Mouse (Mus musculus): ENCODE results near the gene Casp12. TPM values are rescaled to one million over a fixed set of nuclear protein-coding genes. Genes with fewer than 3 reads are reported as not detected.

Casp12 gene
- total RNA-seq, 1 experiment from 2014 or later = 25.7 TPM

DNA sequence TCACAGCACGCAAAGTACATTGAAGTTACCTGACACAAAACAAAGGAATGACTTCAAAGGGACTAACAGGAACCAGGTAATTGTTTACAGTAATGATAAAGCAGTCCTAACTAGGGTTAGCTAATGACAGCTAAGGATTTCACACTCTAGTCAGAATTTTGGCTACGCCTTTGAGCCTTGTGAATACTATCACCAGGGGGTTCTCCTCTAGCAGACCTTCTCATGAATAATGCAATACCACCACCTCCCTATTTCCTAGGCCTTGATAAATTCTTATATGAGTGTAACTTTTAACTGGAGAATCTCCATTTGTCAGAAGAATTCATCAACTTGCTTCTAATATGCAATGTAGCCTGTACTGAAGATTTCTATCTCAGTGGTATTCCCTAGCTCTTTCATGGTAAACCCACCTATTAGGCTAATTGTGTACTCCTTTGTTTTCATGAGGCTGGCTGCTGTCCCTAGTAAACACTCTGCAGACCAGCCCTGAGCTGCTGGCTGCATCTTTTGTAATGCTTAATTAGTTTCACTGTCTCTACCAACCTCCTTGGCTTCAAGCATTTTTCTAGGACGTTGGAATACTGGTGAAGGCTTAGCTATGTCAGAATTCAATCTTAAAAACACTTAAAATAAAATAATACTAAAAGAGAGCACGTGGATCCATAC is 67.3 kb downstream of the Casp12 start:
- ATAC-seq (replicated peaks in 1 of 2; ENCODE audit: insufficient read depth in 1 of 2, low FRiP score in 2 of 2, low TSS enrichment in 1 of 2, low read depth in 1 of 2, poor library complexity in 2 of 2, severe bottlenecking in 2 of 2) = no peak

DNA sequence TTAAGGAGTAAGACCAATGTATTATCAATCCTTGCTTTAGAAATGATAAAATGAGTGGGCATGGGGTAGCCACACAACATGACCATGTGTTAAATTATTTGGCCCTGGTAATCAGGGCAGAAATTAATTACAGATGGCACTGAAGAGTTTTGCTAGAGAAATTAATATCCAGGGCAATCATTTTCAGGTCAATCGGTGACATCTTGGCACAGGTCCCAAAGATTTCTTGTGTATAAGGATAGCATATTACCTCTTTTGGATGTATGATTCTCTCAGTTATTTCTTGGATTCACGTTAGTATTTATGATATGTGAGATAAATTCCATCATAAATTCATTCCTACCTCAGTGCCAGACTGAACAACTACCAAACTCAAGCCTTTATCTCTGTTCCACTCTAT is 72.6 kb downstream of the Casp12 start:
- no peak for ATAC-seq (replicated peaks in 1 of 2; ENCODE audit: insufficient read depth in 1 of 2, low FRiP score in 2 of 2, low TSS enrichment in 1 of 2, low read depth in 1 of 2, poor library complexity in 2 of 2, severe bottlenecking in 2 of 2)

Other genes starting within 250 kb of the Casp12 start
- 59.0 and 89.2 TPM in 2 replicates for gene Casp1, start 46.9 kb upstream of the Casp12 start, total RNA-seq (2017)
- 40.0 and 55.5 TPM in 2 replicates for gene Casp4, start 36.6 kb upstream of the Casp12 start, total RNA-seq (2017)

Measured in hematopoietic stem cell, adult 5-6 weeks (primary cell).